10 mouse cellular contexts compared by ENCODE assay signal in the genomic region with DNA sequence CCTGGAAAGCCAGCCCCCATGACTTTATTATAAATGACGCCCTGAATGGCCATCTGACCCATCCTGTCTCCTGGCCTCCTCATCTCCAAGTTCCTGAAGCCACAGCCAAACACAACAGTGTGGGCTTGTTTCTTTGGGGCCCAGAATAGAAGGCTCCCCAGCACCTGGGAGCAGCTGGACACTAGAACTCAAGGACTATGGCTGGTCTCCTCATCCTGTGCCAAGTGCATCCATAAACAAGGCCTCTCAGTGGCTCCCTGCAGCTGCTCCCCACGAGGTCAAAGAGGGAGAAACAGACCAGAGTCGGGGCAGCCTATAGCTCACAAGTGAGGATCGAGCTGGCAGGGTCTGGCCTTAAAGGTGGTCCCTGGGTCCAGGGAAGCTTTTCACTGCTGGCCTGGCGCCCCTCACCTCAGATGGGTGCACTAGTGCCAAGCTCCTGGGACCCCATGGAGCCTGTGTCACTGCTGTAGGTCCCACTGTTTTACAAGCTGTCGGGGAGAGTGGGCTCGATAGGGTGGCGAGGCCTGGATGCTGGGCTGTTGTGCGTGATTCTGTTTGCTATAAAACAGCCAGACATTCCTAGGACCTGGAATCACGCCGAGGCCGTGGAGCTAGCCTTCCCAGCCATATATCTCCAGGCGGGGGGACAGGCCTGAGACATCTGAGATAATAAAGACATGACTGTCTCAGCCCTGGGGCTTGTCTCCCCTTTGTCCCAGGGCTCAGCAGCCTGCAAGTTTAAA. TPM values are rescaled to one million over a fixed set of nuclear protein-coding genes. Genes with fewer than 3 reads are reported as not detected.
DNase-seq lines count a peak whose midpoint lies in the region; ATAC-seq and TF ChIP-seq lines count a peak whose summit lies in the region.
"Had no signal": no experiment of that assay in that cellular context is flagged by ENCODE, and none has a peak within 500 bp of the region (broad histone marks: within the 10 kb centered on the region; RNA-seq: fewer than 3 reads in every experiment).

No protein-coding gene starts in this region.

- peaks cover 6% of the 10 kb centered on the region; the same call in 1 of the 2 replicates for H3K4me1 ChIP-seq in liver, postnatal 0 days (ENCODE audit: insufficient read depth)
- peaks cover 11% of the 10 kb centered on the region for H3K4me1 ChIP-seq in neural tube, embryonic 14.5 days (ENCODE audit: control insufficient read depth, insufficient read depth, low read length)
- H3K4me1 ChIP-seq in lung, adult 2 months (ENCODE audit: control insufficient read depth, insufficient read depth, low read length): no peaks in the 10 kb centered on the region
- H3K4me1 ChIP-seq: liver, embryonic 15.5 days had no signal

- H3K9ac ChIP-seq in liver, postnatal 0 days (replicated peaks): 0 out of 2 replicates have a peak overlapping the region, but pooled peaks have one; percentile 2
- H3K9ac ChIP-seq in neural tube, embryonic 14.5 days (replicated peaks; ENCODE audit: low read depth, low read length): no peak overlapping the region; the same call in 1 of the 2 replicates
- H3K9ac ChIP-seq: liver, embryonic 15.5 days had no signal

- no peak overlapping the region for H3K4me3 ChIP-seq in liver, postnatal 0 days (ENCODE audit: low read depth, low read length)
- no peak overlapping the region for H3K4me3 ChIP-seq in neural tube, embryonic 14.5 days (ENCODE audit: low read depth, low read length)
- H3K4me3 ChIP-seq in lung, adult 2 months (replicated peaks; ENCODE audit: extremely low read depth, low read depth, low read length): no peak overlapping the region
- H3K4me3 ChIP-seq: liver, embryonic 15.5 days had no signal

- TF ChIP-seq POLR2A in lung, adult 2 months (IDR thresholded peaks at IDR 0.05; ENCODE audit: borderline replicate concordance, extremely low read depth, low read depth, low read length): no peak

- peak overlapping the region; percentile 90; the same call in 1 of the 2 replicates for H3K27ac ChIP-seq in liver, postnatal 0 days (ENCODE audit: low read depth)
- H3K27ac ChIP-seq in neural tube, embryonic 14.5 days (ENCODE audit: low read depth, low read length): peak overlapping the region; percentile 64
- H3K27ac ChIP-seq: liver, embryonic 15.5 days had no signal

- H3K27me3 ChIP-seq in liver, postnatal 0 days (ENCODE audit: insufficient read depth, low read length): no peaks in the 10 kb centered on the region
- H3K27me3 ChIP-seq in neural tube, embryonic 14.5 days (ENCODE audit: control insufficient read depth, insufficient read depth, low read length): no peaks in the 10 kb centered on the region
- H3K27me3 ChIP-seq: liver, embryonic 15.5 days; Patski had no signal

- DNase-seq in embryo, embryonic 10 days (ENCODE audit: low spot score): peak; percentile 19
- DNase-seq in embryo, embryonic 11 days: no peak
- peak; percentile 13 for DNase-seq in liver, postnatal 0 days
- DNase-seq in liver: no peak
- DNase-seq in kidney, adult 9 months: peak; percentile 17
- no peak for DNase-seq in natural killer cell, adult 2 months (ENCODE audit: low spot score in 2 of 2)
- no peak for DNase-seq in lung, adult 2 months

- peaks cover 5% of the 10 kb centered on the region; the same call in 1 of the 2 replicates for H3K36me3 ChIP-seq in liver, postnatal 0 days (replicated peaks; ENCODE audit: insufficient read depth, low read length)
- no peaks in the 10 kb centered on the region for H3K36me3 ChIP-seq in neural tube, embryonic 14.5 days (ENCODE audit: control insufficient read depth, insufficient read depth, low read length)

- TF ChIP-seq EP300 in liver, postnatal 0 days (IDR thresholded peaks at IDR 0.05; ENCODE audit: low read depth): no peak

- TF ChIP-seq CTCF in liver, postnatal 0 days (IDR thresholded peaks at IDR 0.05; ENCODE audit: low read depth): no peak
- TF ChIP-seq CTCF in lung, adult 2 months (IDR thresholded peaks at IDR 0.05; ENCODE audit: insufficient read depth, low read length): no peak

- 75% methylated on average over 13 of the region's 13 CpGs for WGBS in liver, postnatal 0 days (ENCODE audit: insufficient replicate concordance)
- 22% methylated on average over 13 of the region's 13 CpGs for WGBS in neural tube, embryonic 14.5 days
- WGBS in lung, adult 2 months: 71% methylated on average over 13 of the region's 13 CpGs

- H3K4me2 ChIP-seq in liver, postnatal 0 days (ENCODE audit: low read depth, low read length): no peak overlapping the region
- H3K4me2 ChIP-seq in neural tube, embryonic 14.5 days (ENCODE audit: low read depth, low read length): no peak overlapping the region
- H3K4me2 ChIP-seq: liver, embryonic 15.5 days had no signal

- ATAC-seq in liver, postnatal 0 days: no peak
- peak; percentile 41; the same call in 1 of the 2 replicates for ATAC-seq in neural tube, embryonic 14.5 days (ENCODE audit: low read depth)
- ATAC-seq: Patski had no signal

- H3K9me3 ChIP-seq in liver, postnatal 0 days (ENCODE audit: low read length): no peaks in the 10 kb centered on the region
- no peaks in the 10 kb centered on the region for H3K9me3 ChIP-seq in neural tube, embryonic 14.5 days (ENCODE audit: control insufficient read depth, low read length)
- H3K9me3 ChIP-seq: liver, embryonic 15.5 days had no signal

RNA-seq across cellular contexts. Expression of a gene that starts 28.7 kb away (rescaled TPM):
- 5.1 and 5.7 TPM in 2 replicates for polyA plus RNA-seq in liver, postnatal 0 days (2015; fragmentation: Nextera tagmentation; extraction: Ambion mirVana)
- 1.7 and 3.5 TPM in 2 replicates for polyA plus RNA-seq in neural tube, embryonic 14.5 days (2014; fragmentation: Nextera tagmentation; extraction: Ambion mirVana)
- polyA plus RNA-seq in lung, adult 2 months (2012; rRNA removed): 6.1 and 11.7 TPM in 2 replicates

RNA-seq across cellular contexts. Expression of a gene that starts 51.5 kb away (rescaled TPM):
- polyA plus RNA-seq in liver, postnatal 0 days (2015; fragmentation: Nextera tagmentation; extraction: Ambion mirVana): 216 and 227 TPM in 2 replicates
- polyA plus RNA-seq in neural tube, embryonic 14.5 days (2014; fragmentation: Nextera tagmentation; extraction: Ambion mirVana): 997 and 1,001 TPM in 2 replicates
- polyA plus RNA-seq in lung, adult 2 months (2012; rRNA removed): 67.9 and 124 TPM in 2 replicates

Comparison
In these comparisons a context has a peak if more than half of its experiments do, and no peak if none do; other contexts are left out.
1. DNase-seq: peak in embryo, embryonic 10 days (single experiment), liver, postnatal 0 days (single experiment) and kidney, adult 9 months (single experiment); none in embryo, embryonic 11 days (single experiment), liver (single experiment), natural killer cell, adult 2 months (0 of 2) and lung, adult 2 months (single experiment).